Mouse (Mus musculus) heart, postnatal 0 days (tissue): ENCODE data around the gene Papola.

Experiments used
- CTCF ChIP-seq: IDR thresholded peaks from 2 replicates; pipeline ENCODE4 v1.5.1; 2016; ENCODE audit warnings: antibody characterized with exemption, control low read depth, low read depth
- EP300 ChIP-seq: IDR thresholded peaks from 2 replicates; pipeline ENCODE4 v1.6.1; 2016; ENCODE audit warnings: antibody characterized with exemption, low read depth

DNA sequence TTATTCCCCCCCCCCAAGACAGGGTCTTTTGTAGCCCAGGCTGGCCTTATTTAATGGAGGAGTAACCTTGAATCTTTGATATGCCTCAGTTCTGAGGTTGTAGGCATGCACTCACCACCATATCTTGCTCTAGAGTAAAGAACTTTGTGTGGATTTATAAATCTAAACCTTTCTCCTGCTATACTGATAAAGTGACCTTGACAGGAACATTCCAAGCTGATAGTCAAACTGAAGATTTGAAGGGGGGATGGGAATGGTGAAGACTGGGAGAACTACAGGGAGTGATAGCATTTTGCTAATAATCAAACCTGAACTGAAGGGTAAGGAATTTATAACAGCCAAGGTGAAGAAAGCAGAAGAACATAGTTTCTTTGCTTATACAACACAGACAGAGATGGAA is 13.5 kb downstream of the Papola start:
- TF ChIP-seq EP300 (no peak), CTCF (no peak)
